Mouse (Mus musculus) kidney, adult 2 months (tissue): Measurements from ENCODE around the gene Rpl36-ps4.

Experiments used
- CTCF ChIP-seq: fragments of 200-500 bp; conservative IDR thresholded peaks from 2 replicates; pipeline ENCODE4 v1.5.1; 2011; ENCODE audit warnings: low read depth, mild to moderate bottlenecking, control low read depth, low read length, moderate library complexity, mixed read lengths; ENCODE audit not compliant: insufficient read depth, insufficient read length
- POLR2A ChIP-seq: fragments of 200-500 bp; IDR thresholded peaks from one replicate; pipeline ENCODE4 v1.6.1; 2011; ENCODE audit warnings: low read depth, low read length, control low read depth

DNA sequence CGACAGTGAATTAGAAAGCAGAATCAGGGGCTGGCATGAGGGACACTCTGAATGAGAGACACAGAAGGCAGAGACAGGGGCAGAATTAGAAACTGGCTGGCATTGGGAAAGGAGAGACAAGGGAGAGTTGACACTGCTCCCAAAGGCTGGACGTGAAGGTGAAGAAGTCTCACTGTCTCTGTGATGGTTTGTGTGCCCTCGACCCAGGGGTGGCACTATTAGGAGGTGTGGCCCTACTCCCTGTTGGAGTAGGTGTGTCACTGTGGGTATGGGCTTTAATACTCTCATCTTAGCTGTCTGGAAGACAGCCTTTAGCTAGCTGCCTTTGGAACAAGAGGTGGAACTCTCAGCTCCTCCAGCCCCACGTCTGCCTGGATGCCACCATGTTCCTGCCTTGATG is 46.8 kb upstream of the Rpl36-ps4 start:
- no peak for TF ChIP-seq CTCF
- no peak for TF ChIP-seq POLR2A
